Mouse (Mus musculus): ENCODE measurements around the gene Gpc6. TPM values are rescaled to one million over a fixed set of nuclear protein-coding genes. Genes with fewer than 3 reads are reported as not detected.

Gpc6 gene
- not detected in 4 replicates for total RNA-seq (2023)

DNA sequence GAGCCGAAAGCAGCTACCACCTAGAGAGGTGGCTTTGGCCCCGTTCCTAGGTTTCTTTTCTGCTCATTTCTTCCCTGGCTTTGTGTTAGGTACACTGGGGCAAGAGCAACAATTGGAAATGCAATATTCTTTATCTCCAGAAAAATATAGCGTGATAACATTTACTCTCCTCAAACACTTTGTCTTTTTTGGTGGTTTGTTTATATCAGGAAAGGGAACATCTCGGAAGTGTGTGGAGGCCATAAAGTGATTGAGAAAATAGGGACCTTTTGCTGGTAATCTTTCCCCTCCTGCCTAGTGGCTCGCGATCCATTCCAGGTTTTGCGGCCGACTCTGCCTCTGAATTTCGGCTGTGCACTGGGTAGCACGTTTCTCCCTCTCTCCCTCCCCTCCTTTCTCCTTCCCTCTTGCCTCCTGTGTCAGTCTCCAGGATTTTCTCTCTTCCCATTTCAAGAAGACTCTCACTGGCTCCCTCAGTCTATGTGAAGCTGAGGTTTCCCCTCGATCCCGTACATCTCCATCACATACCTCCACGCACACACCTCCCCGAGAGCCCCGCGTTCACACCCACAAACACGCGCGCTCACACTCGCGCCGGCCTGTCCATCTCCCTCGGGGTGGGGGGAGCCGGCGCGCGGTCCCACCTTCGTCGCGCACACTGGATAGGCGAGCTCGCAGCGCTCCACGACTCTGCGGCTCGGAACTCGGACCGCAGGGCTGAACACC, at the start of gene Gpc6:
Gene Gpc6 (plus strand): TSS at position 440 of the 726 bp plus-strand sequence.

